Mouse (Mus musculus): Measurements from ENCODE around the gene Gm10024. TPM values are rescaled to one million over a fixed set of nuclear protein-coding genes. Genes with fewer than 3 reads are reported as not detected.
"Not testable (repeated sequence)": the region's sequence is repeated elsewhere in the genome, so short reads cannot be mapped to it uniquely, and the experiment has no call there.

The Gm10024 gene
- not detected for total RNA-seq (2021)
- long read RNA-seq, experiment 1, result 0 reads
- long read RNA-seq, experiment 2, result 0 reads

DNA sequence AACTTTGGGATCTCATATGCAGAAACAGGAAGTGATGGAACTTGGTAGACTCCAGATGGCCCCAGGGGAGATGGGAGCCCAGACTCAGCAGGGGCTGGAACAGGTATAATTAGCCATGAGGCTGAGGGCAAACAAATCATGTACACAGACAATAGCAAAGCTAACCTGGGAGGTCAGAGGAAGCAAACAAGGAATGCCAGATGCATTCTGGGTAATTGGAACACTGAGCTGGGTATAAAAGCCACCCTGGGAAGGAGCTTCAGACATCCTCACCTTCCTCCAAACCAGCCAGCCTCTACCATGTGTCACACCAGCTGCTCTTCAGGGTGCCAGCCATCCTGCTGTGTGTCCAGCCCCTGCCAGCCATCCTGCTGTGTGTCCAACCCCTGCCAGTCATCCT, at the start of gene Gm10024:
TSS of gene Gm10024 (plus strand) at position 301 of the 400 bp plus-strand sequence.
- DNase-seq (ENCODE audit: low spot score in 2 of 2), result not testable (repeated sequence)

DNA sequence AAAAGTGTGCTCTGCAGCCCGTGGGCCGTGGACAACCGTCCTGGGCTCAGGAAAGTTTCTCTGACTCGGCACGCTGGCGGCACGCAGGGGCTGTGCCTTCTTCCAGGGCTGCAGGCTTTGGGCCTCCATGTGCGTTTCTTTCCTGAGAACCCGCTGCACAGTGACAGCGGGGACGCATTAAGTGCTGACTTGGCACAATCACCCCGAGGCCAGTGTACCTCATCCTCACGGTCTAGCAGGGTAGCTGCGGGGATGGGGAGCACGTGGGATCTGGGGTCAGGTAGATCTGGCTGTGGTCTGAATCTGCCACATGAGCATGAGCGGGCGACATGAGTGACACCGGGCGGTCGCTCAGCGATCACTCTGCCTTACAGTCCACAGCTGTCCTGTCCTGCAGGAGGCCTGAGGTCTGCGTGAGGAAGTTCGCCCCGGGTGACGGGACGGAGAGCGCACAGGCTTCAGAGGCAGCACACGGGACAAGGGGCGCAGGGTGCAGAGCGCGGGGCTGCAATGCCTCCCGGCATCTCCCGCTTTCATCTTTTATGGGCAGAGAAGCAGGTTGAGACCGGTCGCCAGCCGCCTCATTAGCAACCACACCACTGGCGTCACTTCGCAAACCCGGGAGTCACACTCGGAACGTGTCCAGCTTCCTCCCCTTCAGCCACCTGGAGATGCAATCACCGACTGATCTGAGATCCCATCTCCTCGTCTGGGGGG, 47.1 kb upstream of the Gm10024 start:
- no peak for DNase-seq (ENCODE audit: low spot score in 2 of 2)

DNA sequence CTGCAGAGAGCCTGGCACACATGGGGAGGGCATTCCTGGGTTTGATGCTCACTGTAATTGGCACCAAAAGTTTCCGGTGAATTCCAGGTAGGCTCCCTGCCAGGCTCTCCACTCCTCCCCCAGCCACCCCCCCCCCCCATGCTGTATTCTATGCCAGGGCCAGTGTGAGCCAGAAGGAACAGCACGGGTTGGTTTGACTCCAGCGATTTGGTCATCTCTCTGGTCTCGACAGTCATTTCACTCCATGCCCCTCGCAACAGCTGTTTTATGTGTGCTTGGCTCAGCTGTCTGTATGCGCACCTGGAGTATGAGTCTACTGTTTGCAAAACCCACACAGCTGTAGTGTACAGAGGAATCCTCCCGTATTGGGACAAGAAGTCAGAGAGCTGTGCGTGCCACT, 44.9 kb upstream of the Gm10024 start:
- no peak for DNase-seq (ENCODE audit: low spot score in 2 of 2)

DNA sequence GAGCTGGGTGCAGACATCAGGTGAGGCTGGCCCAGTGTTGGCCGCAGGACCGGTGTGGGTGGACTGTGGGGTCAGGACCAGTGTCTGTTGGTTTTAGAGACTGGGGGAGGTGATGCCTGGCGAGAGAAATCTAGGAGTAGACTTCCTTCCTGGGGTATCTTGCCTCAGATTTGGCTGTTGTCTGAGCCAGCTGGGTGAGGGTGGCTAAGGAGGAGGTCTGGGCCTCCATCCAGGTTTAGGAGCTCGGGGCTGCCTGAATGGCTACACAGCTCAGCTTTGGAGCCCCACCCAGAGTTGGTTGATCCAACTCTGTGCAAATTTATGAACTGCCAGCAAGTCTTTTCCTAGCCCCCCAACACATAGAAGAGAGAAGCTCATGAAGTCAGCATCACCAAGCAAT, 43.9 kb upstream of the Gm10024 start:
- no peak for DNase-seq (ENCODE audit: low spot score in 2 of 2)

DNA sequence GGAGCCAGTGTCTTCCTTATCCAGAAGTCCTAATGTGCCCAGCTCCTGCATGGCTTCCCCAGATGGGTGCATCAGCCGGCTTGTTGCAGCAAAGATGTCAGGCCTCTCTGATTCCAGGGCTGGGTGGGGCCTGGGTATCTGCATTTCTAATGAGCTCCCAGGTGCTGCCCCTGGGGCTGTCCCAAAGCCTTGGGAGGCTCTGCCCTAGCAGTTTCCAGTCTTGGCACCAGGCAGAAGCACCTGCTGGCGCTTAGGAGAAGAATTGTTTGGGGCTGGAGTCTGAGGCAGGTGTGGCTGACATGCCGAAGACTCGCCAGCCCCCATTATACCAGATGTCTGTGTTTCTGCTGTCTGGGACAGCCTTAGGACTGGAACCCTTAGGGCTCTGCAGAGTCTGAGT, 40.5 kb upstream of the Gm10024 start:
- DNase-seq (ENCODE audit: low spot score in 2 of 2), result no peak

DNA sequence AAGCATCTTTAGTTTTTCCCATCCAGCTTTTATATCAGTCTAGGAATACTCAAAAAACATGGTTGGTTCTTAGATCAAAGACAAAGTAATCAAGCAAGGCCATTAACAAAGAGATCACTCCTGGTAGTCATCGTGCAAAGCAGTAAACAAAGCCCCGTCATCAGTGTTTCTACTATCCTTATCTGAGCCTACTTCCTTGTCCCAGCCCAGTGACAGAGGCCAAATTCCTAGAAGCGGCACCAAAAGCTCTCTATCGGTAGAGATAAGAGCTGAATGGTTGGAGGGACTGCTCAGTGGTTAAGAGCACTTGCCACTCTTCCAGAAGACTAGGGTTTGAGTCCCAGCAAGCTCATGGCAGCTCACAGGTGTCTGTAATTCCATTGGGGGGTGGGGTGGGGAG, 39.7 kb upstream of the Gm10024 start:
- no peak for DNase-seq (ENCODE audit: low spot score in 2 of 2)

DNA sequence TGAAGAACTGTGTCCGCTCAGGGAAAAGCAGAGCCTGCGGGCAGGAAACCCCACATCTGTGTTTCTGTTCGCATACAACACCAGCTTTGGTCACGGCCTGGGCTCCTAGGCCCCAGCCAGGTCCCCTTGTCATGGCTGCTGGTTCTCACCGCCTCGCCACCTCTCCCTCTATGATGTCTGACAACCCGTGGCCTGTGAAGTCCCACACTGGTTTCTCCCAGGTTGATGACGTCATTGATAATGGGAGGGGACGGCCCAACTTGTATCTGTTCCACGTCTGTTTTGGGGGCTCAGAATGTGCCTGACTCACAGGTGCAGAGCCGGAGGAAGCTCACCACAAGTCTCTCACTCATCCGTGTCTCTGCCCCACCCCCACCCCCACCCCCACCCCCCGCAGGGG, 37.5 kb upstream of the Gm10024 start:
- DNase-seq (ENCODE audit: low spot score in 2 of 2), result no peak

DNA sequence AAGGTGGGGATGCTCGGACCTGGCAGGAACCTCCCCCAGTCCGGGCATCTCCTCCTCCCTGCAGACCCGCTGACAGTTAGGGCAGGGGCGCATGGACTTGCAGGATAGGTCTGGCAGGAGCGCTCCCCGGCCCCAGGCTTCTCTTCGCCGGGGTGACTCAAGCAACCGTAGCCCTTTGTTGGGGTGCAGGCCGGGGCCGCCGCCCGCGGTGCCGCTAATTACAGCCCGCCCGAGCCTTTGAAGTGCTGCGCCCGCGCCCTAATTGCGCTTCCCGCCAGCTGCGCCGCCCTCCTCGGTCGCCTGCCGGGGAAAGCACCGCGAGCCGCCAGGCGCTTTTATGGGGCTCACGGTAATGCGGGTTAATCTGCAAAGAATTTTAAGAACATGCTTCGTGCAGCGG, 33.7 kb upstream of the Gm10024 start:
- DNase-seq (ENCODE audit: low spot score in 2 of 2), result no peak

DNA sequence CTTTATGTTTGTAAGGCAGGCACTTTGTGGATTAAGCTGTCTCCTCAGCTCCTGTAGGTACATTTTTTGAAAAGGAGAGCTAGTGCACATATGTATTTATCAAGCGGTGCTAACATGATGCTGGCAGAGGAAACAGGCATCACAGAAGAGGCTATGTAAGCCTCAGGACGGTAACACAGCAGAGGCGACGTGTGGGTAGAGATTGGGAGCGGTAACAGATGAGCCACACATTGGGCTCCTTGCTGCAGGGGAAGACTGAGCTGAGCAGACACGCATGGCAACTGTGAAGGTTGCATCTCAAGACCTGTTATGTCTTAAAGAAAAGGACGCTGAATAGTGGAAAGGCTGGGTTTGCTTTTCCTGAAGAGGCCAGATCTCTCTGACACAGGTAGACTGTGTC, 28.3 kb upstream of the Gm10024 start:
- DNase-seq (ENCODE audit: low spot score in 2 of 2), result no peak

DNA sequence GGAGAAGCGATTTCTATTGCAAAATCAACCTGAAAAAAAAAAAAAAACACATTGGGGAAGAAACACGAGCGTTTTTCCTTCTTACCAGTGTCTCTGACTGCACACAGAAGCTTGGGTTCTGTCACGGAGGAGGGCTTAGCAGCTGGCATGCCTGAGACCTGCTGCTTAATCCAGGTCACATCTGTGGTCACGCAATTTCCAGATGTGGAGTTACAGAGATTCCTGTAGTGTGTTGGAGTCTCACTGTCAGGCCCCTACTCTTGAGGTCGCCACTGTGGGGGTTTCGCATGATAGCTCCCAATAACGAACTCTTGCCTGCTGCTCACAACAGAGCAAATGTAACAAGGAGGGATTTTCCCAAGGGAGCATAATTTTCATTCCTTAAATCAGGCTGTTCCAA, 27.1 kb upstream of the Gm10024 start:
- DNase-seq (ENCODE audit: low spot score in 2 of 2), result no peak

DNA sequence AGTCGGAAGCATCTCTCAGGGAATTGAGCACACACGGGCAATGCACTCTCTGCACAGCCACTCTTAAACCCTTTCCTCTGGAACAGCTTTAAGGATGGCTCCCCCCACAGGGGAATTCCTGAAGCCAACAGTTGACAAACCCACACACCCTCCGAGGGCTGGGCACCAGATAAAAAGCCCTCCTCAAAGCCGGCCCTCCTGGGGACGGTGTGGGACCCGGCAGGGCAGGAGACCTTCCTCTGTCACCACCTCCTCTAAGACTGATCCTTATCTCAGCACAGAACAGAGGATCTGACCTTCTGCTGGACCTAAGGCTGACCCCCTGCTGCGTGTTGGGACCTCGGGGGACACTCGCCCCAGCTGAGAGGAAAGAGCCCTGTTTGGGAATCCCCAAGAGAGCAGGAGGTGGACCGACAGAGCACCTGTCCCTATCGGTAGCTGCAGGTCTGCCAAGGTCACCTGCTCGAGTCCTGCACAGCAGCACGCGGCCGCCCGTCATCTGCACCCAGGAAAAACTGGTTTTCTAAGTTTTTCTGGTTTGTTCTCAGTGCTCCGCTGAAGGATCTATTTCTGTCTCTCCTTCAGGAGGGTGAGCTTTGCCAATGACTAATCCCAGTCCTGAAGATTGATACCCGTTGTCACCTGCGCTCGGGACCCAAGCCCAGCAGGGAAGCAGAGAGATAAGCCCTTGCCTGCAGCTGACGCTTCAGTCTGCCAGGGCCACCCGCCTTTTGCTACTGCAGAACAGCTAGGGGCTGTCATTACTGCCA, 25.2 kb upstream of the Gm10024 start, which contains the start of gene Tspear:
TSS of gene Tspear (plus strand) at position 675 of the 770 bp plus-strand sequence.
- DNase-seq (ENCODE audit: low spot score in 2 of 2), result no peak

DNA sequence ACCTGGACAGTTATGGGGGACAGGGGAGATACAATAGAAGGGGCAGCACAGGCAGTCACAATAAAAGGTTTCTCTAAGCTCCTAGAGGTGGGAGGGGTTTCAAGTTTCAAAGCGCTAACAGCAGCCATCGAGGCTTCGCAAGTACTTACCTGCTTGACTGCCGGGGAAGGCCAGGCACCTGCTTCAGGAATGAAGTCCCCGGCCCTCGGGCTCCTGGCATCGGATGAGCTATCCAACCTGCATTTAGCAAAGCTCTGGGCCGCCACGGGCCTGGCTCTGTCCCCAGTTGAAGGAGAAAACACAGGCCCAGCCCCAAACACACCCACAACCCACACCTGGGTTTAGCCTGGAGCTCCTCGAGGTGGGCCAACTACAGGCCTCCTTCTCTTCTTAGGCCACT, 24.2 kb upstream of the Gm10024 start:
- no peak for DNase-seq (ENCODE audit: low spot score in 2 of 2)

DNA sequence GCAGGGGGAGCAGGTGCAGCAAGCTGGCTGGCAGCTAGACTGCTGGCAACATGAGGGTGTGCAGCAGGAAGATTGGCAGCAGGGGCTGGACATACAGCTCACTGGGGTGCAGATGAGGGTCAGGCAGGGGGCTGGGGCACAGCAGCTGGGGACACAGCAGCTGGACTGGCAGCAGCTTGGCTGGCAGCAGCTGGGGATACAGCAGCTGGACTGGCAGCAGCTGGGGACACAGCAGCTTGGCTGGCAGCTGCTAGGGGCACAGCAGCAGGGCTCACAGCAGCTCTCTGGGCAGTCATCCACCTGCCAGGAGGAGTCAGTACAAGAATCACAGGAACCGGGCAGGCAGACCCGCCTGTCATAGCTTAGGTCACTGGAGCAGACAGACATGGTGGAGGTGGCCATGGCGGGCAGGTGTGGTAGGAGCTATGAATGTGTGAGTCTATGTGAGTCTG, 20.9 kb upstream of the Gm10024 start, which contains the start of gene Gm19402:
TSS of gene Gm19402 (minus strand) at position 402 of the 452 bp plus-strand sequence.
- DNase-seq (ENCODE audit: low spot score in 2 of 2), result not testable (repeated sequence)

DNA sequence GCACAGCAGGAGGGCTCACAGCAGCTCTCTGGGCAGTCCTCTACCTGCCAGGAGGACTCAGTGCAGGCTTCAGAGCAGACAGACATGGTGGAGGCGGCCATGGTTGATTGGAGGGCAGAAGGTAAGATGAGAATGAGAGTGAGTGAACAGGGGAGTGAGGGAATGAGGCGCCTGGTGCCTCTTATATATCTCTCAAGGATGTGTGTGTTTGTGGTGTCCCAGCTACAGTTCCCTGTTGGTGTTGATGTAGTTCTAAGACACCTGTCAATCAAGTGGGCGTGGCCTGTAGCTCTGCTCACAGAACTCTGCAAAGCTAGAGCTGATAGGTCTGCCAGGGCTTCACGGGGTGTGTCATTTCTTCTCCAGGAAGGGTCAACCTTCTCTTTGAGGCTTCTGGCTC, 14.1 kb upstream of the Gm10024 start, which contains the start of gene Gm9508:
TSS of gene Gm9508 (minus strand) at position 101 of the 400 bp plus-strand sequence.
- DNase-seq (ENCODE audit: low spot score in 2 of 2), result no peak

DNA sequence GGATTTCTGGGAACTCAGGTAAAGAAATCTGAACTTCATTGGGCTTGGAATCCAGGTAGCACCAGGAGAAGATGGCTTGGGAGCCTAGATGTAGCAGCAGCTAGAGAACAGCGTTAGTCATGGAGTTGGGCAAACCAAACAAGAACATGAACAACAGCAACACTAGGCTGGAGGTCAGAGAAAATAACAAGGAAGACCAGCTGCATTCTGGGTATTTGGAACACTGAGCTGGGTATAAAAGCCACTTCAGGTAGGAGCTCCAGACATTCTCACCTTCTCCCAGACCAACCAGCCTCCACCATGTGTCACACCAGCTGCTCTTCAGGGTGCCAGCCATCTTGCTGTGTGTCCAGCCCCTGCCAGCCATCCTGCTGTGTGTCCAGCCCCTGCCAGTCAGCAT, 4.9 kb upstream of the Gm10024 start, which contains the start of gene Gm10272:
TSS of gene Gm10272 (plus strand) at position 301 of the 400 bp plus-strand sequence.
- DNase-seq (ENCODE audit: low spot score in 2 of 2), result no peak

DNA sequence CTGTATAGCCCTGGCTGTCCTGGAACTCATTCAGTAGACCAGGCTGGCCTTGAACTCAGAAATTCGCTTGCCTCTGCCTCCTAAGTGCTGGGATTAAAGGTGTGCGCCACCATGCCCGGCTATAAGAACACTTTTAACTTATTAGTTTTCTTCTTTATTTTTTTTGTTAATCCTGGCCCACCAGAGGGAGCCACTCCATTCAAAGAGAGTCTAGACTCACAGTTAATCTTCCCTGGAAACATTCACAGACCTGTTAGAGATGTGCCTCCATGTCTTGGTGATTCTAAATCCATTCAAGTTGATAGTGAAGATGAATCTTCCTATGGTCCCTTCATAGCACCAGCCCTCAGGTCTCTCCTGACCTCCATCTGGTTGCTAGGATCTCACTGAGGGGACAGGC, 1.4 kb upstream of the Gm10024 start:
- no peak for DNase-seq (ENCODE audit: low spot score in 2 of 2)

DNA sequence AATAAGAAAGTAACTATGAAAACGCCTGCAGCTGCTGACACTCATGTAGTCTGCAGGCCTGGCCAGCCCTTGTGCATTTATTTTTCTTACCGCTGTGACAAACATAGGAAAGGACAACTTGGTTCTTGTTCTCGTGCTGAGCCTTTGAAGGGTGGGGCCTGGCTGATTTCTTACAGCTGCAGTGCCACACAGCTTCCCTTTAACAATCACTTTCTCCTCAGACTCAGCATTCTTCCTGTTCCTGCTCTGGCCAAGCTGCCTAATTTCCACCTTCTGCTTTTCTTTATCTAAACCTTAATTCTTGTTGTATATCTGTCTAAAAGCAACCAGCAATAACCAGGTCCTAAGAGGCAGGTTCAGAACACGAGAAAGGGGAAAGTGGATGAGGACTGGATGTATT, 2.5 kb downstream of the Gm10024 start:
- no peak for DNase-seq (ENCODE audit: low spot score in 2 of 2)

DNA sequence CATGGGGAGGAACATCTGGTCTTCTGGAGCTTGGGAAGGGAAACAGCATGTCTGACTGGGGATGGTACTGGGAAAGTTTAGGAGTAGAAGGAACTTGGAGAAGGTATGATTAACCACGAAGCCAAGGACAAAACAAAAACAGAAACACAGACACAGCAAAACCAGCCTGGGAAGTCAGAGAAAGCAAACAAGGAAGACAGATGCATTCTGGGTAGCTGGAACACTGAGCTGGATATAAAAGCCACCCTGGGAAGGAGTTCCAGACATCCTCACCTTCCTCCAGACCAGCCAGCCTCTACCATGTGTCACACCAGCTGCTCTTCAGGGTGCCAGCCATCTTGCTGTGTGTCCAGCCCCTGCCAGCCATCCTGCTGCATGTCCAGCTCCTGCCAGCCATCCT, 4.2 kb downstream of the Gm10024 start, which contains the start of gene Gm10142:
TSS of gene Gm10142 (plus strand) at position 301 of the 400 bp plus-strand sequence.
- DNase-seq (ENCODE audit: low spot score in 2 of 2), result no peak

DNA sequence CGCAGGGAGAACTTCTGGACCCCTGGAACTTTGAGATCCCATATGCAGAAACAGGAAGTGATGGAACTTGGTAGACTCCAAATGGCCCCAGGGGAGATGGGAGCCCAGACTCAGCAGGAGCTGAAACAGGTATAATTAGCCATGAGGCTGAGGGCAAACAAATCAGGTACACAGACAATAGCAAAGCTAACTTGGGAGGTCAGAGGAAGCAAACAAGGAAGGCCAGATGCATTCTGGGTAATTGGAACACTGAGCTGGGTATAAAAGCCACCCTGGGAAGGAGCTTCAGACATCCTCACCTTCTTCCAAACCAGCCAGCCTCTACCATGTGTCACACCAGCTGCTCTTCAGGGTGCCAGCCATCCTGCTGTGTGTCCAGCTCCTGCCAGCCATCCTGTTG, 9.0 kb downstream of the Gm10024 start, which contains the start of gene Krtap12-1:
TSS of gene Krtap12-1 (plus strand) at position 301 of the 400 bp plus-strand sequence.
- DNase-seq (ENCODE audit: low spot score in 2 of 2), result not testable (repeated sequence)

DNA sequence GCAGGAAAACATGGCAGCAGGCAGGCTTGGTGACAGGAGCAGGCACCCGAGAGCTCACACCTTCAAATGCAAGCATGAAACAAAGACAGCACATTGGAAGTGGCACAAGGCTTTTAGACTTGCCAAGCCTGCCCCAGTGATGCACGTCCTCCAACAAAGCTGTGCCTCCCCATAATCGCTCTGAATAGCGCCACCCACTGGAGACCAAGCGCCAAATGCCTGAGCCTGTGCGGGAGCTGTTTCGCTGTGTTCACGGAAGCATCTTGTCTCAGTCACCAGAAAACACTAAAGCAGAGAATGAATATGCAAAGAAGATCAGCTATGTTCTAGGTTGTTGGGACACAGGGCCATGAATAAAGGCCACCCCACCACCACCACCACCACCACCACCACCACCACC, 13.6 kb downstream of the Gm10024 start:
- no peak for DNase-seq (ENCODE audit: low spot score in 2 of 2)

DNA sequence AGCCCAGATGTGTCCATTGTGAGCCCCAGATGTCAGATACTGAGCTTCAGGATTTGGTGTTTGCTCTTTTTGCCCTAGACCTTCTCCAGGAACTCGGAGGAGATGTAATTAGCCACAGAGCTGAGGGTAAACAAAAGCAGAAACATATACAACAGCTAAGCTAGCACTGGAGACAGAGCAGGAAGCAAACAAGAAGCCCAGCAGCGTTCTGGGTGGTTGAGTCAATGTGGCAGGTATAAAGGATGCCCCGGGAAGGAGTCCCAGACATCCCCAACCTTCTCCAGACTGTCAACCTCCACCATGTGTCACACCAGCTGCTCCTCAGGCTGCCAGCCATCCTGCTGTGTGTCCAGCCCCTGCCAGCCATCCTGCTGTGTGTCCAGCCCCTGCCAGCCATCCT, 14.9 kb downstream of the Gm10024 start, which contains the start of gene Gm10100:
TSS of gene Gm10100 (plus strand) at position 301 of the 400 bp plus-strand sequence.
- no peak for DNase-seq (ENCODE audit: low spot score in 2 of 2)

DNA sequence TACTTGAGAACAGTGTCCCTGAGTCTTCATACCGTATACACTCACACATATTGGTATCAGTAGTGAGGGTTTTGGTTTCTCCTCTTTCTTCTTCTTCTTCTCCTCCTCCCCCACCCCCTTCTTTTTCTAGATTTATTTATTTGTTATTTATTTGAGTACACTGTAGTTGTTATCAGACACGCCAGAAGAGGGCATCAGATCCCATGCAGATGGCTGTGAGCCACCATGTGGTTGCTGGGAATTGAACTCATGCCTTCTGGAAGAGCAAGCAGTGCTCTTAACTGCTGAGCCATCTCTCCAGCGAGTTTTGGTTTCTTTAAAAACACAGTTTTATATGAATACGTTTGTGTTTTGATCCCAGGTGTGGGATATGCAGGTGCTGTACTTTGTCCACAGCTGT, 17.0 kb downstream of the Gm10024 start:
- DNase-seq (ENCODE audit: low spot score in 2 of 2), result no peak

Measured in adrenal gland, adult 18-20 months (tissue).